Mouse (Mus musculus) embryonic fibroblast, embryonic 13.5 days (primary cell): ENCODE data around the gene Hist2h4.
"Not testable (repeated sequence)": the region's sequence is repeated elsewhere in the genome, so short reads cannot be mapped to it uniquely, and the experiment has no call there.

Experiments used
- CTCF ChIP-seq: IDR thresholded peaks from 2 replicates; pipeline ENCODE4 v1.5.1; 2011; ENCODE audit warnings: mild to moderate bottlenecking, control low read depth, low read length, moderate library complexity, borderline replicate concordance; ENCODE audit not compliant: insufficient read depth
- POLR2A ChIP-seq: IDR thresholded peaks from 2 replicates; pipeline ENCODE4 v1.6.1; 2011; ENCODE audit warnings: low read depth, mild to moderate bottlenecking, control low read depth, low read length, moderate library complexity

- TF ChIP-seq POLR2A: peak; percentile 23
- not testable (repeated sequence) for TF ChIP-seq CTCF
Measured at GRCm38 (mm10) chr3:96220131-96220764, 42.9 kb downstream of the Hist2h4 start.
